Comparison of ENCODE assay signal across 7 mouse cellular contexts in the genomic region with DNA sequence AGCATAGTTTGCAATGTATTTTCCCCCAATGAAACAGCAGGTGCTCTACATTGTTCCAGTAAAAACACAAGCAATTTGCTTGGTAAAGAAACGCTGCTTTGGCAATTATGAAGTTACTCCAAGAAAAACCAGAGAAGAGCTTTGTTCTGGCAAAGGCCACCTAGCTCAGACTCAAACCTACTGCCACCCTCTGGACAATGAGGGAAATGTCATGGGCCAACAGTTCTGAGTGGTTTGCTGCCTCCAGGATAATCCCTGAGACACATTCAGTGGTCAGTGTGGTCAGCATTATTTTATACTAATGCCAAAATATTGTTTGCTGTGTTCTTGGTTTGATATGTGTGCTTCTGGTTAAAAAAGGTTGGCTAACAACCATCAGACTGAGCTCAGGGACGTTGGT. TPM values are rescaled to one million over a fixed set of nuclear protein-coding genes. Genes with fewer than 3 reads are reported as not detected.
A peak's percentile ranks its signal among the peaks of the same experiment; 100 is the strongest.
DNase-seq lines count a peak whose midpoint lies in the region; ATAC-seq lines count a peak whose summit lies in the region.

No protein-coding gene starts in this region.

- intact Hi-C loops in left cerebral cortex, postnatal 4 days (cut with DNase I) = no loop called here

- ATAC-seq in inflammation-experienced regulatory T-cells, adult 6 months = peak; percentile 54

- peak; percentile 25 for DNase-seq in ovary, adult 18-20 months (ENCODE audit: low spot score)
- DNase-seq in ovary, postnatal 10 days (ENCODE audit: low spot score) = no peak
- DNase-seq in T-cell, adult 2 months (ENCODE audit: low spot score) = peak; percentile 6
- DNase-seq in cerebellum, adult 9-11 months = peak; percentile 7
- DNase-seq in left cerebral cortex, postnatal 4 days = peak; percentile 24
- DNase-seq in retina, embryonic 14.5 days (ENCODE audit: low spot score) = peak; percentile 65

RNA-seq across cellular contexts. Expression of a gene that starts 25.6 kb away (rescaled TPM):
- under 1 TPM in 2 of 3 experiments, not detected in 1; 0.34 to 0.72 TPM for polyA plus RNA-seq in inflammation-experienced regulatory T-cells, adult 6 months (2017; shearing (Covaris generic))
- 1 to 10 TPM; 1.9 to 2.6 TPM for total RNA-seq in left cerebral cortex, postnatal 4 days (2021)

RNA-seq across cellular contexts. Expression of a gene that starts 56.0 kb away (rescaled TPM):
- polyA plus RNA-seq in inflammation-experienced regulatory T-cells, adult 6 months (2017; shearing (Covaris generic)) = 100 to 1,000 TPM; 207 to 257 (median 233) TPM
- 100 to 1,000 TPM; 146 to 149 TPM for total RNA-seq in left cerebral cortex, postnatal 4 days (2021)
